Mouse (Mus musculus): Measurements from ENCODE around the gene Dpf1. TPM values are rescaled to one million over a fixed set of nuclear protein-coding genes. Genes with fewer than 3 reads are reported as not detected.

The Dpf1 gene
- total and polyA plus RNA-seq, 2 experiments = 0.28 TPM; not detected in 1

DNA sequence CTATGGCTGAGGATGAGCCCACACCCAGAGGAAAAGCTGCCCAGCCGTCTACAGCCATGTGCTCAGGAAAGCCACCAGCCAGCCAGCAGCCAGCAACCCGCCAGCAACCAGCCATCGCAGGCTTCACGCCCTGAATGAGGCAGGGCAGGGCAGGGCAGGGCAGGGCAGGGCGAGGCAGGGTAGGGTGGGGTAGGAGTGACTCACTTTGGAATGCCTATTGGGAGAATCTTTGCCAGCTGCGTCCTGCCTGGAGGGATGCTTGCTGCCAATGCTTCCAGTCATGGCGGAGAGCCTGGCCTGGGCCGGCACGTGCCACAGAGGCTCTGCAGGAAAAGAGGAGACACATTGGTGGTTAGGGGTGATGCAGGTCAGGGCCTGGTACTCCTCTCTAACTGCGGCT lies 46.7 kb downstream of the Dpf1 start:
- TF ChIP-seq CTCF (IDR thresholded peaks at IDR 0.05; ENCODE audit: low read depth, low read length) = no peak
- TF ChIP-seq POLR2A (IDR thresholded peaks at IDR 0.05; ENCODE audit: extremely low read depth, insufficient read depth, low read length) = no peak
- Histone ChIP-seq H3K4me1 (ENCODE audit: control insufficient read depth, insufficient read depth, low read length) (no peaks in the 10 kb centered on the region), H3K9ac (ENCODE audit: low read depth, low read length) (no peak overlapping the region), H3K36me3 (ENCODE audit: control insufficient read depth, insufficient read depth, low read length) (no peaks in the 10 kb centered on the region), H3K4me3 (ENCODE audit: insufficient read depth, low read depth, low read length) (no peak overlapping the region), H3K79me2 (ENCODE audit: control insufficient read depth, insufficient read depth, low read length) (no peaks in the 10 kb centered on the region), H3K27me3 (ENCODE audit: control insufficient read depth, insufficient read depth, low read length) (no peaks in the 10 kb centered on the region), H3K27ac (replicated peaks; ENCODE audit: insufficient read depth, low read depth, low read length) (no peak overlapping the region)
- DNase-seq (ENCODE audit: extremely low read depth, low read depth, low spot score) = no peak
- WGBS = 89% methylated on average over 10 of the region's 10 CpGs

DNA sequence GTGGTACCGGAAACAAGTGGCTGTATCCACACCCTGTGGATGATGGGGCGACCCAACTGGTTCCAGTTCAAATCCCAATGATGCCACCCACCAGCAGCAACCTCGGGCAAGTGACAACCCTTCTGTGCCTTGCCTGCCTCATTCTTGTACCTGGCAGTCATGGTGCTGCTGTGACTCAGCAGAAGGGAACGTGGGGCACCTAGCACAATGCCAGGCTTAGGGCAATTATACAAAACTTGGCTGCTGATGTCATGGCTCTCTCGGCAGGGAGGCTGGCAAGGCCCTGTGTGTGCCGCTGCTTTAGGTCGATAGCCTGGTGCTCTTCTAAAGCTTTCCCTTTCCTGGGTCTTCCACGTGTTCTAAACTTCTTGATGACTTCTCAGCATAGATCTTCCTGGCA lies 48.5 kb downstream of the Dpf1 start:
- Histone ChIP-seq H3K36me3 (ENCODE audit: control insufficient read depth, insufficient read depth, low read length) (no peaks in the 10 kb centered on the region), H3K27me3 (ENCODE audit: control insufficient read depth, insufficient read depth, low read length) (no peaks in the 10 kb centered on the region), H3K27ac (replicated peaks; ENCODE audit: insufficient read depth, low read depth, low read length) (no peak overlapping the region), H3K4me3 (ENCODE audit: insufficient read depth, low read depth, low read length) (no peak overlapping the region), H3K9ac (ENCODE audit: low read depth, low read length) (no peak overlapping the region), H3K79me2 (ENCODE audit: control insufficient read depth, insufficient read depth, low read length) (no peaks in the 10 kb centered on the region), H3K4me1 (ENCODE audit: control insufficient read depth, insufficient read depth, low read length) (no peaks in the 10 kb centered on the region)
- DNase-seq (ENCODE audit: extremely low read depth, low read depth, low spot score) = no peak
- no peak for TF ChIP-seq CTCF (IDR thresholded peaks at IDR 0.05; ENCODE audit: low read depth, low read length)
- TF ChIP-seq POLR2A (IDR thresholded peaks at IDR 0.05; ENCODE audit: extremely low read depth, insufficient read depth, low read length) = no peak
- 90% methylated on average over 8 of the region's 8 CpGs for WGBS

GRCm38 (mm10) chr7:29354161-29354560 lies 50.4 kb downstream of the Dpf1 start:
- H3K27ac ChIP-seq (replicated peaks; ENCODE audit: insufficient read depth, low read depth, low read length) = no peak overlapping the region
- no peaks in the 10 kb centered on the region for H3K36me3 ChIP-seq (ENCODE audit: control insufficient read depth, insufficient read depth, low read length)
- no peak for DNase-seq (ENCODE audit: extremely low read depth, low read depth, low spot score)
- no peaks in the 10 kb centered on the region for H3K4me1 ChIP-seq (ENCODE audit: control insufficient read depth, insufficient read depth, low read length)
- 91% methylated on average over 8 of the region's 8 CpGs for WGBS
- H3K27me3 ChIP-seq (ENCODE audit: control insufficient read depth, insufficient read depth, low read length) = no peaks in the 10 kb centered on the region
- no peaks in the 10 kb centered on the region for H3K79me2 ChIP-seq (ENCODE audit: control insufficient read depth, insufficient read depth, low read length)
- no peak overlapping the region for H3K9ac ChIP-seq (ENCODE audit: low read depth, low read length)
- no peak overlapping the region for H3K4me3 ChIP-seq (ENCODE audit: insufficient read depth, low read depth, low read length)
- TF ChIP-seq CTCF (IDR thresholded peaks at IDR 0.05; ENCODE audit: low read depth, low read length) (no peak), POLR2A (IDR thresholded peaks at IDR 0.05; ENCODE audit: extremely low read depth, insufficient read depth, low read length) (no peak)

DNA sequence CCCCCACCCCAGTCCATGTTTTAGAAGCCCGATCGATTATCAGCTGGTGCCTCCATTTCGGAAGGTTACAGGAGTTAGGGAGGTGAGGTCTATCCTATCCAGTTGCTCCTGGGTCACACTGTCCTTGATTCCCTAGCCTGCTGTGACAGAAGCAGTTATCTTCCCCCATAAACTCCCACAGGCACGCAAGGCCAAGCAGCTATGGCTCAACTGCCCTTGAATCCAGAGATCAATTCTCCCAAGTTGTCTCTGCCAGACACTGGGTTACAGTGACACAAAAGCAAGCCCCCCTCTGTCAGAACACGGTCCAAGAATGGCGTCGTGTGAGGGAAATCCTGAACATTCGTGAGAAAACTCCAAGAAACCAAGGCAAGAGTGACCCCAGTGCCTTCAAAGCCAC lies 51.7 kb downstream of the Dpf1 start:
- no peak overlapping the region for H3K9ac ChIP-seq (ENCODE audit: low read depth, low read length)
- H3K4me1 ChIP-seq (ENCODE audit: control insufficient read depth, insufficient read depth, low read length) = no peaks in the 10 kb centered on the region
- TF ChIP-seq POLR2A (IDR thresholded peaks at IDR 0.05; ENCODE audit: extremely low read depth, insufficient read depth, low read length) (no peak), CTCF (IDR thresholded peaks at IDR 0.05; ENCODE audit: low read depth, low read length) (no peak)
- H3K79me2 ChIP-seq (ENCODE audit: control insufficient read depth, insufficient read depth, low read length) = no peaks in the 10 kb centered on the region
- no peaks in the 10 kb centered on the region for H3K36me3 ChIP-seq (ENCODE audit: control insufficient read depth, insufficient read depth, low read length)
- H3K27me3 ChIP-seq (ENCODE audit: control insufficient read depth, insufficient read depth, low read length) = no peaks in the 10 kb centered on the region
- H3K27ac ChIP-seq (replicated peaks; ENCODE audit: insufficient read depth, low read depth, low read length) = no peak overlapping the region
- DNase-seq (ENCODE audit: extremely low read depth, low read depth, low spot score) = no peak
- 94% methylated on average over 8 of the region's 8 CpGs for WGBS
- H3K4me3 ChIP-seq (ENCODE audit: insufficient read depth, low read depth, low read length) = no peak overlapping the region

DNA sequence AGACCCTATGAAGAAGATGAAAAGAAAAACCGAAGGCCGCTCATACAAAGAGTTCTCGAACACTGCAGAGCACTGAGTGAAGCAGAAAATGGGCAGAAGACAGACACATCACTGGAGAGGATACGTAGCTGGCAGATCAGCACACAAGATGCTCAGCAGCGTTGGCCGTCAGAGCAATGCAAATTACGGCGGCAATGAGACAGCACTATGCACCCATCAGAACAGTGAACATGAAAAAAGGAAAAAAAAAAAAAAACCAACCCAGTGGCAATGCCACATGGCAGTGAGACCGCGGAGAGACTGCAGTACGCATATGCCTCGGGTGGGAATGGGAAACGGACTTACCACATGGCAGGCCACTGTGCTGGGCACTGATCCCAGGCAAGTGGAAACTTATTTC lies 57.7 kb downstream of the Dpf1 start:
- no peak overlapping the region for H3K27ac ChIP-seq (replicated peaks; ENCODE audit: insufficient read depth, low read depth, low read length)
- no peak for DNase-seq (ENCODE audit: extremely low read depth, low read depth, low spot score)
- no peaks in the 10 kb centered on the region for H3K4me1 ChIP-seq (ENCODE audit: control insufficient read depth, insufficient read depth, low read length)
- WGBS = 97% methylated on average over 13 of the region's 13 CpGs
- H3K9ac ChIP-seq (ENCODE audit: low read depth, low read length) = no peak overlapping the region
- no peak overlapping the region for H3K4me3 ChIP-seq (ENCODE audit: insufficient read depth, low read depth, low read length)
- no peaks in the 10 kb centered on the region for H3K79me2 ChIP-seq (ENCODE audit: control insufficient read depth, insufficient read depth, low read length)
- no peaks in the 10 kb centered on the region for H3K27me3 ChIP-seq (ENCODE audit: control insufficient read depth, insufficient read depth, low read length)
- no peaks in the 10 kb centered on the region for H3K36me3 ChIP-seq (ENCODE audit: control insufficient read depth, insufficient read depth, low read length)
- TF ChIP-seq POLR2A (IDR thresholded peaks at IDR 0.05; ENCODE audit: extremely low read depth, insufficient read depth, low read length) (no peak), CTCF (IDR thresholded peaks at IDR 0.05; ENCODE audit: low read depth, low read length) (no peak)

DNA sequence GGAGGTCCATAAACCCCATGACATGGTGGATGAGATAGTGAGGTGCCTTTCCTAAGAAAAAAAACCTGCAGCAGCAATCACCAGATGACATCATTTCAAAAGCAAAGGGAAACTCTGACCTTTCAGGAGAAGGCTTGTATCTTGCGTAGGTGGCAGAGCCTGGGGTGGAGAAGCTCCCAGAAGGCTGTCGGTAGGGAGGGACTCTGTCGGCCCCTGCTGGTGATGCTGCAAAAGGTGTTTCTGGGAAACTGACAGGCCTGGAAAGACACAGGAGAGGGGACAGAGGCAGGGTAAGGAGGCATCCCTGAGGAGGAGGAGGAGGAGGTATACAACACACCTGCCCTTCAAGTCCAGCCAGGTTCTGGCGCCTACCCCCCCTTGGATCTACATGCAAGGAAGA lies 60.3 kb downstream of the Dpf1 start:
- Histone ChIP-seq H3K9ac (ENCODE audit: low read depth, low read length) (no peak overlapping the region), H3K27me3 (ENCODE audit: control insufficient read depth, insufficient read depth, low read length) (no peaks in the 10 kb centered on the region), H3K79me2 (ENCODE audit: control insufficient read depth, insufficient read depth, low read length) (no peaks in the 10 kb centered on the region), H3K36me3 (ENCODE audit: control insufficient read depth, insufficient read depth, low read length) (no peaks in the 10 kb centered on the region), H3K4me1 (ENCODE audit: control insufficient read depth, insufficient read depth, low read length) (no peaks in the 10 kb centered on the region), H3K4me3 (ENCODE audit: insufficient read depth, low read depth, low read length) (no peak overlapping the region), H3K27ac (replicated peaks; ENCODE audit: insufficient read depth, low read depth, low read length) (no peak overlapping the region)
- WGBS = 20% methylated on average over 4 of the region's 4 CpGs
- DNase-seq (ENCODE audit: extremely low read depth, low read depth, low spot score) = peak; percentile 54
- no peak for TF ChIP-seq POLR2A (IDR thresholded peaks at IDR 0.05; ENCODE audit: extremely low read depth, insufficient read depth, low read length)
- TF ChIP-seq CTCF (IDR thresholded peaks at IDR 0.05; ENCODE audit: low read depth, low read length) = peak; percentile 83

Measured in liver, adult 2 months (tissue).